In genomic region chr11:31359283-31359902, GRCm38 (mm10) we compare ENCODE assay signal across 18 mouse cellular contexts. TPM values are rescaled to one million over a fixed set of nuclear protein-coding genes. Genes with fewer than 3 reads are reported as not detected.
"Had no signal": no experiment of that assay in that cellular context is flagged by ENCODE, and none has a peak within 500 bp of the region (broad histone marks: within the 10 kb centered on the region; RNA-seq: fewer than 3 reads in every experiment).

No protein-coding gene starts in this region.

- H3K9me3 ChIP-seq: limb, embryonic 13.5 days; liver, embryonic 13.5 days; lung, embryonic 15.5 days; megakaryocyte, embryonic 14.5 days; midbrain, embryonic 15.5 days; neural tube, embryonic 12.5 days had no signal

- H3K36me3 ChIP-seq: limb, embryonic 13.5 days; liver, embryonic 13.5 days; lung, embryonic 15.5 days; midbrain, embryonic 15.5 days; neural tube, embryonic 12.5 days had no signal

- DNase-seq: kidney, adult 2 months; kidney, postnatal 25 days; liver, embryonic 13.5 days; lung, postnatal 14 days; thymus, adult 18-20 months; thymus, postnatal 25 days had no signal

- H3K9ac ChIP-seq: limb, embryonic 13.5 days; liver, embryonic 13.5 days; liver, postnatal 0 days; lung, embryonic 15.5 days; midbrain, embryonic 15.5 days; neural tube, embryonic 12.5 days had no signal

- H3K27me3 ChIP-seq: limb, embryonic 13.5 days; liver, embryonic 13.5 days; lung, embryonic 15.5 days; megakaryocyte, embryonic 14.5 days; midbrain, embryonic 15.5 days; neural tube, embryonic 12.5 days had no signal

- H3K27ac ChIP-seq: left cerebral cortex, adult 2 months; limb, embryonic 13.5 days; liver, embryonic 13.5 days; lung, embryonic 15.5 days; macrophage; midbrain, embryonic 15.5 days; neural tube, embryonic 12.5 days had no signal

- H3K4me2 ChIP-seq: limb, embryonic 13.5 days; liver, embryonic 13.5 days; lung, embryonic 15.5 days; midbrain, embryonic 11.5 days; midbrain, embryonic 15.5 days; neural tube, embryonic 12.5 days had no signal

- H3K4me1 ChIP-seq: midbrain, embryonic 15.5 days; neural tube, embryonic 12.5 days had no signal

- H3K4me3 ChIP-seq: left cerebral cortex, adult 2 months; limb, embryonic 13.5 days; liver, embryonic 13.5 days; lung, embryonic 15.5 days; megakaryocyte, embryonic 14.5 days; midbrain, embryonic 15.5 days; neural tube, embryonic 12.5 days had no signal

- ATAC-seq: inflammation-experienced regulatory T-cells, adult 6 months; liver, postnatal 0 days; midbrain, embryonic 15.5 days had no signal

RNA-seq across cellular contexts. Expression of gene Stc2, which starts 10.5 kb away (rescaled TPM):
- total RNA-seq: monocyte, adult 5-6 weeks; neutrophil, adult 5-6 weeks had no signal
- polyA plus RNA-seq: macrophage had no signal
